Mouse (Mus musculus): Measurements from ENCODE around the gene Jmjd8. TPM values are rescaled to one million over a fixed set of nuclear protein-coding genes. Genes with fewer than 3 reads are reported as not detected.
A peak's percentile ranks its signal among the peaks of the same experiment; 100 is the strongest.

Jmjd8 gene
- polyA plus RNA-seq, 1 experiment, result 16.4 TPM

GRCm38 (mm10) chr17:25808789-25809605, 19.7 kb upstream of the Jmjd8 start, which contains the start of gene Fbxl16:
Fbxl16 (plus strand) TSS chr17:25809085.
- no peaks in the 10 kb centered on the region for H3K27me3 ChIP-seq (ENCODE audit: control insufficient read depth, insufficient read depth, low read length)
- TF ChIP-seq CTCF (IDR thresholded peaks at IDR 0.05; ENCODE audit: control insufficient read depth, insufficient read depth, insufficient replicate concordance, low read depth, low read length), result no peak
- TF ChIP-seq POLR2A (IDR thresholded peaks at IDR 0.05; ENCODE audit: control insufficient read depth, low read depth, low read length), result no peak
- H3K36me3 ChIP-seq (ENCODE audit: control insufficient read depth, insufficient read depth, low read length), result no peaks in the 10 kb centered on the region
- peaks cover 13% of the 10 kb centered on the region for H3K4me1 ChIP-seq (ENCODE audit: control insufficient read depth, insufficient read depth, low read length)
- H3K4me3 ChIP-seq (ENCODE audit: control insufficient read depth, low read depth, low read length), result peak within 1 kb of the TSS; percentile 52
- no peak within 1 kb of the TSS for H3K27ac ChIP-seq (ENCODE audit: control insufficient read depth, insufficient read depth, low read depth, low read length)

GRCm38 (mm10) chr17:25809606-25810340, 18.9 kb upstream of the Jmjd8 start:
- H3K27ac ChIP-seq (ENCODE audit: control insufficient read depth, insufficient read depth, low read depth, low read length), result no peak overlapping the region
- peaks cover 13% of the 10 kb centered on the region for H3K4me1 ChIP-seq (ENCODE audit: control insufficient read depth, insufficient read depth, low read length)
- H3K27me3 ChIP-seq (ENCODE audit: control insufficient read depth, insufficient read depth, low read length), result no peaks in the 10 kb centered on the region
- peak overlapping the region; percentile 52 for H3K4me3 ChIP-seq (ENCODE audit: control insufficient read depth, low read depth, low read length)
- no peak for TF ChIP-seq CTCF (IDR thresholded peaks at IDR 0.05; ENCODE audit: control insufficient read depth, insufficient read depth, insufficient replicate concordance, low read depth, low read length)
- no peak for TF ChIP-seq POLR2A (IDR thresholded peaks at IDR 0.05; ENCODE audit: control insufficient read depth, low read depth, low read length)
- H3K36me3 ChIP-seq (ENCODE audit: control insufficient read depth, insufficient read depth, low read length), result no peaks in the 10 kb centered on the region

- peaks cover 13% of the 10 kb centered on the region for H3K4me1 ChIP-seq (ENCODE audit: control insufficient read depth, insufficient read depth, low read length)
- H3K4me3 ChIP-seq (ENCODE audit: control insufficient read depth, low read depth, low read length), result no peak overlapping the region
- H3K27me3 ChIP-seq (ENCODE audit: control insufficient read depth, insufficient read depth, low read length), result no peaks in the 10 kb centered on the region
Observed at GRCm38 (mm10) chr17:25810890-25811289, 17.8 kb upstream of the Jmjd8 start.

GRCm38 (mm10) chr17:25813471-25813870, 15.2 kb upstream of the Jmjd8 start:
- Histone ChIP-seq H3K4me1 (ENCODE audit: control insufficient read depth, insufficient read depth, low read length) (peaks cover 16% of the 10 kb centered on the region), H3K27ac (ENCODE audit: control insufficient read depth, insufficient read depth, low read depth, low read length) (no peak overlapping the region), H3K4me3 (ENCODE audit: control insufficient read depth, low read depth, low read length) (no peak overlapping the region), H3K36me3 (ENCODE audit: control insufficient read depth, insufficient read depth, low read length) (no peaks in the 10 kb centered on the region), H3K27me3 (ENCODE audit: control insufficient read depth, insufficient read depth, low read length) (no peaks in the 10 kb centered on the region)
- TF ChIP-seq POLR2A (IDR thresholded peaks at IDR 0.05; ENCODE audit: control insufficient read depth, low read depth, low read length) (no peak), CTCF (IDR thresholded peaks at IDR 0.05; ENCODE audit: control insufficient read depth, insufficient read depth, insufficient replicate concordance, low read depth, low read length) (peak; percentile 56; the same call in 1 of the 2 replicates)

More at GRCm38 (mm10) chr17:25810890-25811289, 17.8 kb upstream of the Jmjd8 start:
- no peaks in the 10 kb centered on the region for H3K36me3 ChIP-seq (ENCODE audit: control insufficient read depth, insufficient read depth, low read length)
- no peak for TF ChIP-seq CTCF (IDR thresholded peaks at IDR 0.05; ENCODE audit: control insufficient read depth, insufficient read depth, insufficient replicate concordance, low read depth, low read length)
- TF ChIP-seq POLR2A (IDR thresholded peaks at IDR 0.05; ENCODE audit: control insufficient read depth, low read depth, low read length), result no peak
- no peak overlapping the region for H3K27ac ChIP-seq (ENCODE audit: control insufficient read depth, insufficient read depth, low read depth, low read length)

- peaks cover 15% of the 10 kb centered on the region for H3K4me1 ChIP-seq (ENCODE audit: control insufficient read depth, insufficient read depth, low read length)
- no peak overlapping the region for H3K27ac ChIP-seq (ENCODE audit: control insufficient read depth, insufficient read depth, low read depth, low read length)
- no peak overlapping the region for H3K4me3 ChIP-seq (ENCODE audit: control insufficient read depth, low read depth, low read length)
- H3K36me3 ChIP-seq (ENCODE audit: control insufficient read depth, insufficient read depth, low read length), result no peaks in the 10 kb centered on the region
- H3K27me3 ChIP-seq (ENCODE audit: control insufficient read depth, insufficient read depth, low read length), result no peaks in the 10 kb centered on the region
- TF ChIP-seq CTCF (IDR thresholded peaks at IDR 0.05; ENCODE audit: control insufficient read depth, insufficient read depth, insufficient replicate concordance, low read depth, low read length) (no peak), POLR2A (IDR thresholded peaks at IDR 0.05; ENCODE audit: control insufficient read depth, low read depth, low read length) (no peak)
Observed at GRCm38 (mm10) chr17:25817662-25818061, 11.0 kb upstream of the Jmjd8 start.

- Histone ChIP-seq H3K27me3 (ENCODE audit: control insufficient read depth, insufficient read depth, low read length) (no peaks in the 10 kb centered on the region), H3K4me1 (ENCODE audit: control insufficient read depth, insufficient read depth, low read length) (peaks cover 20% of the 10 kb centered on the region), H3K36me3 (ENCODE audit: control insufficient read depth, insufficient read depth, low read length) (no peaks in the 10 kb centered on the region), H3K27ac (ENCODE audit: control insufficient read depth, insufficient read depth, low read depth, low read length) (no peak overlapping the region), H3K4me3 (ENCODE audit: control insufficient read depth, low read depth, low read length) (peak overlapping the region; percentile 36)
- TF ChIP-seq POLR2A (IDR thresholded peaks at IDR 0.05; ENCODE audit: control insufficient read depth, low read depth, low read length), result no peak
- no peak for TF ChIP-seq CTCF (IDR thresholded peaks at IDR 0.05; ENCODE audit: control insufficient read depth, insufficient read depth, insufficient replicate concordance, low read depth, low read length)
Observed at GRCm38 (mm10) chr17:25818851-25819780, 9.6 kb upstream of the Jmjd8 start.

Measured in testis, adult 2 months (tissue).